Mouse (Mus musculus) frontal cortex, adult 2 months (tissue): Measurements from ENCODE around the gene Frmd4a. TPM values are rescaled to one million over a fixed set of nuclear protein-coding genes. Genes with fewer than 3 reads are reported as not detected.

Source experiments
- DNase-seq, 2 experiments: peaks; one replicate each; pipeline ENCODE4 v3.0.0; 2022; ENCODE audit warnings: low spot score in 1 of 2; ENCODE audit errors: extremely low spot score in 1 of 2
- polyA plus RNA-seq: library from polyadenylated mRNA; depleted of rRNA; stranded (reverse); fragments of >200 nt; gene quantifications from 2 replicates; pipeline ENCODE4 v1.2.3, GENCODE M21; 2012; rRNA removed

The Frmd4a gene
- polyA plus RNA-seq, result 39.5 and 41.4 TPM in 2 replicates

DNA sequence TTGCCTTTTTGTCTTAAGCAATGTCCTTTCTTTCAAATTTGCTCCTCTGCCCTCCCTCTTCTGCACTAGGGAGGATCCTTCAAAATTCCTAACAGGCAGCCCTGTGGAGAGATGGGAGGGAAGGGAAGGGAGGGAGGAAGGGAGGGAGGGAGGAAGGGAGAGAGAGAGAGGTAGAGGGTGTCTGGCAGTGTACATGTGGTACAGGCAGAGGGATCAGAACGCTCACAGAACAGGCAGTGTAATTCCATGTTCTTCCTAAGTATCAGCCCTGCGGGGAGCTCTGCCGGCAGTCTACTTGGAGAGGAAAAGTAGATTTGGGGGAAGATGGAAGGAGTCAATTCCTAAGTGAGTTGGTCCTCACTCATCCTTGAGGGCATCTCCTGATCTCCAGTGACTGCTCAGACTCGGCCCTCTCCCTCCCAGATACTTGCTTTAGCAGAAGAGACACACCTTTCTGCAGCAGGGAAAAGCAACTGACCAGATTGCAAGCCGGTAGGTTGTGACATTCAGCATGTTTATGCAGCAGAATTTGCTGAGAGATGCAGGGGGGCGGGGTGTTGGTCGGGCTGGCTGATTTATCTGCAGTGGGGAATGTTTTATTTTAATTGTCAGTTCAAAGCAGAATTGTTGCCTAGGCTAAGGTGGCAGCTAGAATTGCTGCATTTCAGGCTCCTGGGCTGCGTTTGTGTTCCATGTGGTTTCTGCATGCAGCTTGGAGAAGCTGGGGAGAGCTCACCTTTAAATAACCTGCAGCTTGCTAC lies at the start of gene Frmd4a:
Gene Frmd4a (plus strand): TSS at position 190 of the 761 bp plus-strand sequence.
- DNase-seq, result peak in 1 of 2 experiments; percentile 55

DNA sequence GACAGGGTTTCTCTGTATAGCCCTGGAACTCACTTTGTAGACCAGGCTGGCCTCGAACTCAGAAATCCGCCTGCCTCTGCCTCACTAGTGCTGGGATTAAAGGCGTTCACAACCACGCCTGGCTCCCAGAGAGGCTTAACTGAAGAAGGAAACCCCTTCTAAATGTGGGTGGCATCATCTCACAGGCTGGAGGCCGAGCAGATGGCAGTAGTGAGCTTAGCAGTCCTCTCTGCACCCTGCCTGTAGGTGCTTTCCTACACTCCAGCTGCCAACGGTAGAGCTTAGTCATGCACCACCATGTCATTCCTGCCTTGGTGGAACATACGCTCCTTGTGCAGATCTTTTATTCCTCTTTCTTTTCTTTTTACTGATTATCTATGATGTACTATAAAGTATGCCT lies 28.6 kb upstream of the Frmd4a start:
- DNase-seq, result peak in 1 of 2 experiments; percentile 27

DNA sequence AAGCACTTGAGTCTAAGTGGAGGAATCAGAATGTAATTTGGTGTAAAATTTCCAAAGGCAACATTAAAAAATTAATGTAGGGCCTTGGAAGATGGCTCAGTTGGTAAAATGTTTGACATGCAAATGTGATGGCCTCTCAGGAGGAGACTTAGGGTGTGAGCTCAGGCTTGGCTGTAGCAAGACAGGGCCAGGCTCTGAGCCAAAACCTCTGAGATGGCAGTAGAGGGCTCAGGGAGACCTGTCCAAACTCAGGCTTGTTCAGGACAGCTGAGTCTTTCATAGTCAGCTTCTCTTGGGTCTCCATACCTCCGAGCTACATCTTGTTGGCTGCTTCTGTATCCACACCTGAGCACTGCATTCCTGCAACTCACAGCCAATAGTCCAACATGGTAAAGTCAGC lies 27.1 kb upstream of the Frmd4a start:
- DNase-seq, result no peak

DNA sequence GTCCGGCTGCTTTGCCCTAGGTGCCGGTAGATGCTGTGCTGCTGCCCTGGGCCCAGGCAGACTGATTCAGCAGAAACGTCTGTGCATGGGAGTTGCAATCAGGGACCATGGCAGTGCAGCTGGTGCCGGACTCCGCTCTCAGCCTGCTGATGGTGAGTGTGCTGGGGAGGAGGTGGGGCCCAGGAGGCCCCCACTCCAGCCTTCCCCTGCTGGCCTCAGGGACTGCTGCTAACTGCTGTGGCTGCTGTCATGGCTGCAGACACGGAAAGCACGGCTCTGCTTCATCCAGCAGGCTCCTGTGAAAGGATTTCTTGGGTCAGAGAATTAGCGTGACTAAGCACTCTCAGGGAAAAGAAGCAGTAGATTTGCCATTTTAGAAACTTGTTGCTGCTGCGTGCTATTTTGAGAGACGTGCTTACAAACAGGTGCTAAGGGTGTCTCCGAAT lies 937 bp downstream of the Frmd4a start:
- peak; percentile 14 to 52 for DNase-seq

DNA sequence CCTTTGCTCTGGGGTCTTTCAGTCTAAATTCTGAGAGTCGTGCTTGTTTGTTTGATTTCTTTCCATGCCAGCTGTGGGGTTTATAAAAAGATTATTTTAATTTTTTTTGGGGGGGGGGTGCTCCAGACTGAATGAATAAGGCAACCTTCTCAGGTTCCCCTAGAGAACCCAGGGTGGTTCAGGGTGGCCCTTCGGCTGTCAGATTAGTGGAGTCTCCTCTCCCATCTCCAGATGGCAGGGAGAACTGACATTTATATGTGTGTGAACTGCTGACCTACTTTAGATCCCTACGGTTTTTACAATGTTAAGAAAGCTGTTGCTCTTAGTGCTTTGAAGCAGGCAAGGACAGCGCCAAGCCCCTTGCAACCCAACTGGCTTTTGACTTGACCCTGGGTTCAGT lies 1.4 kb downstream of the Frmd4a start:
- DNase-seq, result peak in 1 of 2 experiments; percentile 35

DNA sequence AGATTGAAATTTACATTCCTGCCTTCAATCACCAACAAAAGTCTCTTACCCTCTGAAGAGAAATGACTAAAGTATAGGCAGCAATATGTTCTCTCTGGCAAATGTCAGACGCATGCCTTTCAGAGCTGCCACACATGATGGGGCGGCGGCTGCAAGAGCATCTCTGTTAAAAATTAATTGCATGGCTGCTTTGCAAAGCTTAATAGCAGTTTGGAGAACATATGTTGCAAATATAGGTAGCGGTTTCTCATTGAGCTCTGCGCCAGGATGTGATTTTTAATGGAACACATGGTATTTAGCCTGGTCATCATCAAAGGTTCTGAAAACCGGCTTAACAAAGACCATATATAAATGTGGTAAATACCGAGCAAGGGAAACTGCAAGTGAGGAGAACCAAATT lies 7.4 kb downstream of the Frmd4a start:
- DNase-seq, result no peak

DNA sequence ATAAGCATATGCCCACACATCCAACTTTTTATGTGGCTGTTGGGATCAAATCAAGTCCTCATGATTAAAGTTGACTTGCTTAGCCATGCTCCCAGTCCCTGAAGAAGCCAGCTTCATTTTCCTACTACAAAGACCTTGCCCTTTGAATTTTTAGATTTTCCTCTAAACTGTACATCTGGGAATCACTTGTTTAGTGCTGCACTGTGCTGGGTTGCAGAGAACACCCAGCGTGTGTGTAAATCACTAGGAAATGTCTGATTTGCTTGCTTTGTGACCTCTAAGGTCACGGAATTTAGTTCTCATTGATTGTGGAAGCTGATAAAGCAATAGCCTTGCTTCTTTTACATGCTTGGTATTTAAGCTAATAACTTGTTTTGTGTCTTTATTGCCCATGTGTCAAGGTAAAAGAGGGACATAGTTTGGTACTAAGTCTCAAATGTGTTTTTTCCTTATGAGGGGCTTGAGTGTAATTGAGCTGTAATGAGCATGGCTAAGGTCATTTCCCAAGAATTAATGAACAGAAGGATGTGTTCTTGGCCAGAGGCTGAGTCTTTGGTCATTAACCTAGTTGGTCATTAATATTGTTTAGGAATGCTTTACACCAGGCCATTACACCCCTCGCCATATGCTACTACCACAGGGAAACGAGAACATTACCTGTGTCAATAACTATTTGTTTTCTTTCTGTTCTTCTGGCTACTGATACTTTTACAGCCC lies 11.7 kb downstream of the Frmd4a start:
- DNase-seq, result no peak

DNA sequence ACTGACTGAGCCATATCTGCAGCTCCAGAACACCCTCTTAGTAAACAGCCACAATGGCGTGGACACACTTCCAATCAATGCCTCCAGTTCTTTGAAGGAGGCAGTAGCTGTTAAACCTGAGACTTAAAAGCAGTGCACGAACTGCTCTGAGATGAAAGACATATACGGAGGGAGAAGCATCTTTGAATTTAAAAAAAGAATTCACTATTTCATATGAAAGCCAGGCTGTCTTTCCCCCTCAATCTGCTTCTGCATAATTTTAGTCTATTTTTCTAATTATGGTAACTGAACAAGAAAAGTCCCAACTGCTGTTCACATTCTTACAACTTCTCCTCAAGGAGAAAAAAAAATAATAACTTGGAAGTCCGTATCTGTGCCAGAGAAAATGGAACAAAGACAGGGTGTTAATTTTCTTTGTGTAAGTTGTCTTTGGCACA lies 18.7 kb downstream of the Frmd4a start:
- peak; percentile 20 to 41 for DNase-seq

DNA sequence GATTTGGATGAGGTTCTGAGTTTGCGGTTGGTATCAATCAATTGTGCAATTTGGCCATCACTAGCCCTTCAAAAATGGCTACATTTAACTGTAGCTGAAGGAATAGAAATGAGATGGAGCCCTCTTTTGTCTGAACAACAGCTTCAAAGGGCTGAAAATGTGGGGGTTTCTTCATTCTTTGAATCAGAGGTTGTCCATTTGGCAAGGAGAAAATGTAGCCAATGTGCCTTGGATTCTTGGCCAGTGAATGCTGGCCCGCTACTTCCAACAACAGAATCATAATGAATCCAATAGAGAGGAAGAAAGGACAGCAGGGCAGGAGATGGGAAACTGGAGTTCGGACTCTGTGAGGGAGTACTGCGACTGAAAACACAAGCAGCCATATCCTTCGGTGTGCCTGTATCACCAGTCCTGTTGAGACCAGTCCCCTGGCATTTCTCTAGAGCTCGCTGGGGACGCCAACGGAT lies 19.2 kb downstream of the Frmd4a start:
- peak in 1 of 2 experiments; percentile 37 for DNase-seq

DNA sequence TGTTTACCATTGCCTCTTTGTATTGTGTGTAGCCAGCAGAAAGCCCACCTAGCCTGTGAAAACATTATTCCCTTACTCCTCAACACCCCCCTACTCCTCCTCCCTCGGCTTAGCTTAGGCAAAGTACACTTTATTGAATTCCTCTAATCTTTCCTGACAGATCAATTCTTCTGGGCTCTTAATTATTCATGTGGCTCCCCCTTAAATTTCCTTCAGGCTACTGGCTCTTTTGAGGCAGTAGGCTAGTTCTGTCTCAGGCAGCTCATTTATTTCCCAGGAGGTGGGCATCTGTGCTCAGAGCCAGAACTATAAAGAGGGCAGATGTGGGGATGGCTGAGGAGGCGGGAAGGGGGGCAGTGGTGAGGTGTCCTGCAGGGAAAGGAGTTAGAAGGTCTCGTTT lies 24.5 kb downstream of the Frmd4a start:
- no peak for DNase-seq

DNA sequence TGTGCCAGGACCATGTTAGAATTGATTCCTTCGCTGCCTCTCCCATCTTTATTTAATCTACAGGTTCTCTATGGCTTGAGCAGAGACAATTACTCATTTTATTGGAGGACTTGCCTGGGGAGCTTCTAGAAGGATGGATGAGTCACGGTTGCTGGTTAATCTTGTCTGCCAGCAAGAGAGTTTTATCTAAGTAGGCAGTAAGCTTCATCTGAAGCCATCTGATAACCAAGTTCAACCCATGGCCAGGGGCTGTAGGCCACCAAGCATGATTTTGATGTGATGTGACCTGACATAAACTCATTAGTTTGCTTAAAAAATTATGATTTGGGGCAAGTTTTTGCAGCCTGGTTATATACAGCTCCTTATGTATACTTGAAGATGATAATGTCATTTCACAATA lies 38.0 kb downstream of the Frmd4a start:
- DNase-seq, result peak in 1 of 2 experiments; percentile 19

DNA sequence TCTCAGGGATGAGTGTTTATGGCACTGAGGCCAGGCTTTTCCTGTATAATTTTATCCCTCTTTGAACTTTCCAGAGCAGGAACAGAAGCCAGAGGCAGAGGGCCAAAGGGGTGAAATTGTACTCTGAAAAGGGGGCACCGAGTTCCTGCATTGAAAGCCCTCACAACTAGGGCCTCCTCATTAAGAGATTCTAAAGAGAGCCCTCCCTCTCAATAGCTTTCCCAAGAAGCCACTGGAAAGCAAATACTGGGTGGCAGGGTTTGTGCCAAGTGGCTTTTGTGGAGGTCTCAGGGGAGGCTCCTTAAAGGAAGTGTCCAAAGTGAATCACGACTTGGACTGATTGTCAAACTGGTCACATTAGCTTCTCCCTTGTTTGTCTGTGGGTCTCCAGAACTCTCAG lies 43.2 kb downstream of the Frmd4a start:
- DNase-seq, result peak; percentile 32 to 52

DNA sequence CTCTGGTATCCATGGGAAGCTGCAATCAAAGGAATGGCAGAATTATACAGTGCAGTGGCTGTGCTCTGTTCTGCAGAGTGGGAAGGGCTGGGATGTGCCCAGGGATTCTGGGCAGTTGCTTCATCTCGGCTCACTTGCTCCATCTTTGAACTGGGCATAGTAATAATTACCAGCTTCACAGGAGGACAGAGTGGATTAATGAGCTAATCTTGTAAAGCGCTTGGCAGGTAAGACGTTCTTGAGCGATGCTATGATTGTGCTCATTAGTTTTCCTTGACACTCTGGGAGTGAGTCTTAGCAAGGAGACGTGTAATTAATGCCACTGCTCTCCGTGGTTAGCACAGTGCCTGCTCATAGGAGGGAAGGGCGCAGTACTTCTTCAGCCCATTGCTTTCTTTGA lies 54.3 kb downstream of the Frmd4a start:
- DNase-seq, result no peak

DNA sequence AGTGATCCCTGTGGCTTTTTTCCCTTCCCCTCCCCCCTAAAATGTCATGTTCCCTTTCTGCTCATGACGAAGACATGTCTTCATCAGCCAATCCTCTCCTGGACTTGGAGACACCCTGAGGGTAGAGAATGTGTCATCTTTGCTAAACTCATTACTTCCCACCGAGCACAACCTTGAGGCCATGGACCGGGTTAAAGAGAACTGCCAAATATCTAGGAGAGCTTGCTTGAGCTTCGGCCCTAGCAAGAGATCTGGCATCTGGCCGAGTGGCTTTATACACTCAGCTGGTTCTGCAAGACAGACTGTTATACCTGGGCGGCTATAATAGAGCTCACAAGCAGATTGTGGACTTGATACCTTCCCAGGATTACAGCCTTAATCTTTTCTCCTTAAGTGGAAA lies 66.4 kb downstream of the Frmd4a start:
- no peak for DNase-seq

DNA sequence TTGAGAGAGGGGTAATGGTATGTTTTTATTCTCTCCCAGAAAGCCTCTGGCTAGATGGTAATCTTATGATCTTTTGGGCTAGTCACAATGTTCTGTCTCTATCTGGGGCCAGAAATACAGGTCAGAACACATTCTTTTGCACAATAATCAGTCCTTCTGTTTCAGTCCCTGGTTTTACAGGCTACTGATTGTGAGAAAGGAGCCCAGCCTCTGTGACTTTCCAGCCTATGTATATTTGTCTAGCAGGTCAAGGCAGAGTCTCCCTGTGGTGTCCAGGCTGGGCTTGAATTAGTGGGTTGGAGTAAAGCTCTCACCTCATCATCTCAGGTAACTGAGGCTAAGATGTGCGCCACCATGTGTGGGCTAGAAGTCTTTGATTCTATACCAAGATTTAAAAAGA lies 80.1 kb downstream of the Frmd4a start:
- DNase-seq, result no peak

DNA sequence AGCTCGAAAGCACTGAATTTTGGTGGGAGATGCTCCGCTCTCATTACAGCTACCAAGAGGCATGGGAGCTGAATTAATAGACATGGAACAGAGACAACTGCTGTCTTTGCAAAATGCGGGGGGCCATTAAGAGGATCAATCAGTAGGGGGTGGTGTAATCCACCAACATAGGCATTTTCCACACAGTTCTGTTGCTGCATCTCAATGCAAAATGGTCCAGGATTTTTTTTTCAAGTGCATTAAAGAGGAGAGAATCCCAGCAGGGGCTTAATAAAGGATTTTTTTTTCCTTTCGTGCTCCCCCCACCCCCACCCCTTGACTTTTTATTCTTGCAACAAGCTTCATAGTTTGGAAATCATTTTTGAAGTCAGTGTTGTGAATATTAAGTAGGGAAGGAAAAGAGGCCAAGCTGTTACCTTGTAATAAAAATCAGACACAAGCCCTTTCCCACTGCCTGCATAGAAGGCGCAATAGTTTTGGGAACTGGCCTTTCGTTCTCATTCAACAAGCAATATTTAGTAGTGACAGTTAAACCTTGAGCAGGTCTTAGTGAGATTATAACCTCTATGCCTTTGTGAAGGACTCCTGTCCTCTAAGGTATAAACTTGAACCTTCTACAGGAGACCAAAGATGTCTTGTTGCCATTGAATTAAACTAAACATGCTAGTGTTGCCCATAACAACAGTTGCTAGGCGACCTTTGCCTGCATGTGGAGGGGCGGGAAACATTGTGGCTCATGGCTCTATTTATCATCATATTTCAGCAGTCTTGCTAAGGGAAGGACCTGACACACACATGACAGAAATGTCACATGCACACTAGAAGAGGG lies 81.6 kb downstream of the Frmd4a start:
- peak; percentile 28 to 63 for DNase-seq

DNA sequence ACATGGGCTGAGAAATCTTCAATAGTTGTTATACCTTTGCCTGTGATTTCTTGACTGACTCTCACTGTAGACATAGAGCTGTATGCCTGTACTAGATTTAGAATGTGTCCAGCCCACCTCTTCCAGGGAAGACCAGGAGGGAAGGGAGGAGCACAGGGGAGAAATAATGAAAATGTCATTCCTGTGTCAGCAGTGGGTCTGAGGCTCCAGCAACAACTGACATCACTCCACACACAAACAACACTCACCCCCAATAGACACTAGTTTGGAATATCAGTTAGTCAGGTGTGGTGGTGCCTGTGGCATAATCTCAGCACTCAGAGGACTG lies 82.2 kb downstream of the Frmd4a start:
- no peak for DNase-seq

DNA sequence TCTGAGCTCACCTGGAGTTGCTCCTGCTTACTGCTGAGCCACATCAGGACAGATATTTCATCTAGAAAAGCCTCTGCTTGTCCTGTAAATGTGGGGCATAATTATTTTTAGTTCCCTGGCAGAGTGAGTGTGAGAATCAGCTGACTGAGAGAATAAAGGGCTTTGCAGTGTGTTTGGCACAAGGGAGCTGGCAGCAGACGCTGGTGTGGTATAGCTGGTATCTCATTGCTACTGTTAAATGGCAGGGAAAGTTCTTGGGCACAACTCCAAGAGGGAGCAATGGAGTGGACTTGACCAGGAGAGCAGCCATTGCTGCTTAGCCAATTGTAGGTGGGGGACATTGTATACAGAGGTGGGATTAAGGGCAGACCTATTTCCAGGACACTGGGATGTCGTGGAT lies 83.9 kb downstream of the Frmd4a start:
- DNase-seq, result peak; percentile 61 to 73

DNA sequence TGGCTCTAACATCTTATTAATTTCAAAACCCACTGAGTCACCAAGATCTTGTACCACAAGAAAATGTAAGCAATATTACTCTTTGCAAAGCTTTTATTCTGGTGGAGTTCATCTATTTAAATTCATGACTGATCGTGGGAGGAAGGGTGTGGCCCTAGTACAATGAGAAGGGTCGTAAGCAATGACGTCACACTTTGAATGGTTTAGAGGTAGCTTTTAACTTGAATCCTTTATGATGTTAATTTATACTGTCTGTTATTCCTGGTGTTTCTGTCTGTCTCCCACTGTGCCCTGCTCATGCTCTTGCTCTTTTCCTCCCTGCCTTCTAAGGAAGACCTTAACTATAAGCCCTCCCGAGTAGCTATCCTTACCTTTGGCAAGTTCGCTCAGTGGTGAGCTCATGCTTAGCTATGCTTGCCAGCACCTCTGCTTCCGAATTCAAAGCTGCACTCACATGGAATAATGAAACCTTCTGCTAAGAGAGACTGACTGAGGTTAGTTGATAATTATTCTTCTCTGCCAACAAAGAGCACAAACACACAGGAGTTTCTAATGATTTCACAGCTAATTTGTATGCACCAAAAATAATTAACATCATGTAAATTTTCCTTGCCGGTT lies 95.9 kb downstream of the Frmd4a start:
- no peak for DNase-seq

DNA sequence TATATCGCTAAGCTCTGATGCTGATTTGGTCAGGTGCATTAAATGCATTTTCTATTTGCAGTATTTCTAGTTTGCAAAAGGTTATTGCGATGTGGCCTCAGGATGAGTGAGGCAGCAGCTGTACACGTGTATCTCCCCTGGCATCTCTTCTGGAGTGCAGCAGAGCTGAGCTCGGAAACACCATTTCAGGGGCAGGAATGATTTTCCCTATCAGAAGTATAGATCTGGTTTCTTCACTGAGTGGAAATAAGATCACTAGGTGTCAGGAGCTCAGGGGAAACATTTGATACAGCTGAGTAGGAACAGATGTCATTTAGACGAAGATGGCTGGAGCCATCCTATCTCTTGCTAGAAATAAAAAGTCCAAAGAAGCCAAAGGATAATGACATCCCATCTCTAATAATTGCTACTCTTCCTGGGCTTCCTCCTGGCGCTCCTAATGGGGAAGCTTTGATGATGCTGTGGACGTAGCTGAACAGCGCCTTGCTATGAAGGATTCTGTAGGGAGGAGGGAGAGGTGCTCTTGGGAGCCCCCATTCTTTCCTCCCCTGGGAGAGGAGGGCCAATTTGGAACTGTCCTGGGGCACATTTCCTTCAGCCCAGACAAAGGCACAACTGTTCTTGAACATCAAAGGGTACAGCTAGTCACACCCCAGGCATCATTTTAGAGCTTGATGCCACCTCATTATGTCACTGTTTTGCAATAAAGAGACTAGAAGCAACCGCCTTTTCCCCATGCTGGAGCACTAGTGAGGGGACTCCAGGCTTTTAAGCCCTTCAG lies 102.4 kb downstream of the Frmd4a start:
- no peak for DNase-seq
